Mouse (Mus musculus) ES-E14 (cell line): ENCODE results near the gene Gbp8.

Experiments
- CHD2 ChIP-seq: IDR thresholded peaks from 2 replicates; pipeline ENCODE4 v1.6.1; 2014; ENCODE audit warnings: mild to moderate bottlenecking, low read depth, low read length, inconsistent platforms
- HCFC1 ChIP-seq: IDR thresholded peaks from 2 replicates; pipeline ENCODE4 v1.6.1; 2012; ENCODE audit warnings: low read length, inconsistent platforms, borderline replicate concordance; ENCODE audit not compliant: insufficient read depth
- ZC3H11A ChIP-seq: IDR thresholded peaks from 2 replicates; pipeline ENCODE4 v1.6.1; 2012; ENCODE audit warnings: low read depth, mild to moderate bottlenecking, inconsistent platforms, low read length, borderline replicate concordance

DNA sequence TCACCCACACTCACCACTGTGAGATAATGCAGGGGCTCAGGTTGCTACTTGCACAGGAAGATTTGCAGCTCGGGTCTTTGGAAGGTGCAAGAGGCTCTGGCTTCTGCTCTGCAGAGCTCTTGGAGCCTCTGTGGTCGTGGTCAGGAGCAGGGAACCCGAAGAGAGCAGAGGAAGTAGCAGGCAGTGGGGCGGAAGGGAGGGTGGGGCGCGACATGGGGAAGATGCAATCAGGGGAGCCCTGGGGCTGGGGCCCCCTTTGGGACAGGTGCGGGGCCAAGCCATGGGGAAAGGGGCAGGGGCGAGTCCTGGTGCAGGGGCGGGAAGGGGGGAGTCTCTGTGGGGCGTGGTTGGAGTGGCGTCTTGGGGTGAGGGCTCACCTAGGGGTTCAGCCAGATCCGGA lies 156.8 kb downstream of the Gbp8 start, which contains the start of gene Abcg3:
- TF ChIP-seq HCFC1 (no peak), ZC3H11A (no peak), CHD2 (no peak)
